Mouse (Mus musculus) kidney, adult 10 weeks (tissue): Measurements from ENCODE around the gene Olfr429. TPM values are rescaled to one million over a fixed set of nuclear protein-coding genes. Genes with fewer than 3 reads are reported as not detected.

Experiments
- polyA plus RNA-seq: library from polyadenylated mRNA; stranded (reverse); fragments of 350-450 nt; fragmentation: Illumina TruSeq; extraction: RNeasy Lipid Tissue Mini Kit (QIAGEN cat#74804); gene quantifications from one replicate; pipeline ENCODE4 v1.2.3, GENCODE M21; 2014; ENCODE audit warnings: low read depth, low replicate concordance

Olfr429 gene
- not detected for polyA plus RNA-seq

GRCm38 (mm10) chr1:174084031-174084430 lies at the start of gene Olfr429:
TSS of gene Olfr429 (plus strand) at chr1:174084331.

GRCm38 (mm10) chr1:174040523-174041177 lies 43.5 kb upstream of the Olfr429 start, which contains the start of gene Olfr433:
TSS of gene Olfr433 (plus strand) at chr1:174040705.

GRCm38 (mm10) chr1:174048893-174049292 lies 35.2 kb upstream of the Olfr429 start, which contains the start of gene Olfr432:
TSS of gene Olfr432 (plus strand) at chr1:174049205.

GRCm38 (mm10) chr1:174066305-174066704 lies 17.8 kb upstream of the Olfr429 start, which contains the start of gene Olfr430:
TSS of gene Olfr430 (plus strand) at chr1:174066605.

GRCm38 (mm10) chr1:174096591-174096990 lies 12.5 kb downstream of the Olfr429 start, which contains the start of gene Olfr427:
TSS of gene Olfr427 (plus strand) at chr1:174096891.

GRCm38 (mm10) chr1:174121062-174121461 lies 36.9 kb downstream of the Olfr429 start, which contains the start of gene Olfr231:
TSS of gene Olfr231 (minus strand) at chr1:174121162.

GRCm38 (mm10) chr1:174131217-174131616 lies 47.1 kb downstream of the Olfr429 start, which contains the start of gene Olfr424:
TSS of gene Olfr424 (plus strand) at chr1:174131517.

Other genes with a start within 250 kb of the Olfr429 start
- gene Ifi211, start 171.3 kb upstream of the Olfr429 start, polyA plus RNA-seq: 7.2 TPM
- 49.2 TPM for gene Mndal, start 141.8 kb upstream of the Olfr429 start, polyA plus RNA-seq
- gene Ifi203, start 141.7 kb upstream of the Olfr429 start, polyA plus RNA-seq: 42.1 TPM
- not detected for gene Ifi202b, start 101.6 kb upstream of the Olfr429 start, polyA plus RNA-seq
- 2.0 TPM for gene Ifi205, start 52.5 kb upstream of the Olfr429 start, polyA plus RNA-seq
- not detected for gene Olfr433, start 43.6 kb upstream of the Olfr429 start, polyA plus RNA-seq
- not detected for gene Olfr432, start 35.1 kb upstream of the Olfr429 start, polyA plus RNA-seq
- not detected for gene Olfr430, start 17.7 kb upstream of the Olfr429 start, polyA plus RNA-seq
- gene Olfr427, start 12.6 kb downstream of the Olfr429 start, polyA plus RNA-seq: not detected
- gene Olfr231, start 36.8 kb downstream of the Olfr429 start, polyA plus RNA-seq: not detected
- not detected for gene Olfr424, start 47.2 kb downstream of the Olfr429 start, polyA plus RNA-seq
- not detected for gene Olfr420, start 71.3 kb downstream of the Olfr429 start, polyA plus RNA-seq
- gene Spta1, start 88.4 kb downstream of the Olfr429 start, polyA plus RNA-seq: not detected
- gene Olfr419, start 167.7 kb downstream of the Olfr429 start, polyA plus RNA-seq: not detected
- not detected for gene Mptx1, start 246.2 kb downstream of the Olfr429 start, polyA plus RNA-seq